Mouse (Mus musculus): ENCODE data around the gene Sphk2.

Gene Sphk2

GRCm38 (mm10) chr7:45712022-45712757 lies 5.6 kb downstream of the Sphk2 start:
- in situ Hi-C loops (cut with MboI; ENCODE audit: low sequenced_read_pairs), result no loop called here

GRCm38 (mm10) chr7:45711316-45712021 lies 6.3 kb downstream of the Sphk2 start:
- in situ Hi-C loops (cut with MboI; ENCODE audit: low sequenced_read_pairs), result no loop called here

- in situ Hi-C loops (cut with MboI; ENCODE audit: low sequenced_read_pairs), result no loop called here
Observed at GRCm38 (mm10) chr7:45710477-45711191, 7.2 kb downstream of the Sphk2 start.

GRCm38 (mm10) chr7:45709677-45710355 lies 8.0 kb downstream of the Sphk2 start:
- in situ Hi-C loops (cut with MboI; ENCODE audit: low sequenced_read_pairs), result no loop called here

- in situ Hi-C loops (cut with MboI; ENCODE audit: low sequenced_read_pairs), result no loop called here
Observed at GRCm38 (mm10) chr7:45709036-45709435, 8.8 kb downstream of the Sphk2 start.

- in situ Hi-C loops (cut with MboI; ENCODE audit: low sequenced_read_pairs), result no loop called here
Observed at GRCm38 (mm10) chr7:45708221-45708761, 9.5 kb downstream of the Sphk2 start.

GRCm38 (mm10) chr7:45707375-45707967 lies 10.3 kb downstream of the Sphk2 start:
- in situ Hi-C loops (cut with MboI; ENCODE audit: low sequenced_read_pairs), result no loop called here

GRCm38 (mm10) chr7:45706721-45707241 lies 11.0 kb downstream of the Sphk2 start:
- in situ Hi-C loops (cut with MboI; ENCODE audit: low sequenced_read_pairs), result no loop called here

GRCm38 (mm10) chr7:45705873-45706281 lies 11.9 kb downstream of the Sphk2 start:
- in situ Hi-C loops (cut with MboI; ENCODE audit: low sequenced_read_pairs), result no loop called here

GRCm38 (mm10) chr7:45705443-45705864 lies 12.3 kb downstream of the Sphk2 start:
- in situ Hi-C loops (cut with MboI; ENCODE audit: low sequenced_read_pairs), result no loop called here

GRCm38 (mm10) chr7:45704730-45705442 lies 12.9 kb downstream of the Sphk2 start, which contains the start of gene Dbp:
Gene Dbp, plus strand, starts transcription at chr7:45705088.
- in situ Hi-C loops (cut with MboI; ENCODE audit: low sequenced_read_pairs), result no loop called here

GRCm38 (mm10) chr7:45704046-45704559 lies 13.7 kb downstream of the Sphk2 start:
- in situ Hi-C loops (cut with MboI; ENCODE audit: low sequenced_read_pairs), result no loop called here

GRCm38 (mm10) chr7:45703521-45704033 lies 14.2 kb downstream of the Sphk2 start:
- in situ Hi-C loops (cut with MboI; ENCODE audit: low sequenced_read_pairs), result no loop called here

- in situ Hi-C loops (cut with MboI; ENCODE audit: low sequenced_read_pairs), result no loop called here
Observed at GRCm38 (mm10) chr7:45702809-45703520, 14.8 kb downstream of the Sphk2 start.

- in situ Hi-C loops (cut with MboI; ENCODE audit: low sequenced_read_pairs), result no loop called here
Observed at GRCm38 (mm10) chr7:45702316-45702715, 15.5 kb downstream of the Sphk2 start.

GRCm38 (mm10) chr7:45701607-45702006 lies 16.2 kb downstream of the Sphk2 start:
- in situ Hi-C loops (cut with MboI; ENCODE audit: low sequenced_read_pairs), result no loop called here

GRCm38 (mm10) chr7:45701072-45701471 lies 16.7 kb downstream of the Sphk2 start:
- in situ Hi-C loops (cut with MboI; ENCODE audit: low sequenced_read_pairs), result no loop called here

GRCm38 (mm10) chr7:45700301-45701015 lies 17.3 kb downstream of the Sphk2 start:
- in situ Hi-C loops (cut with MboI; ENCODE audit: low sequenced_read_pairs), result no loop called here
